Mouse (Mus musculus): ENCODE measurements at regions not wholly inside any gene's neighbourhood (a gene's known extent, or its start where the extent isn't known, plus 50 kb on each side); places are given as distances from the start of the nearest gene placed in this dataset.
"Not testable (repeated sequence)": the region's sequence is repeated elsewhere in the genome, so short reads cannot be mapped to it uniquely, and the experiment has no call there.

GRCm38 (mm10) chrX:162359767-162360545 is 200.4 kb upstream of the Nhs start:
- DNase-seq (ENCODE audit: low spot score) = no peak

GRCm38 (mm10) chrX:162348341-162348740 is 188.8 kb upstream of the Nhs start:
- peak; percentile 28 for DNase-seq (ENCODE audit: low spot score)

- DNase-seq (ENCODE audit: low spot score) = no peak
Observed at GRCm38 (mm10) chrX:162347886-162348285, 188.4 kb upstream of the Nhs start.

- DNase-seq (ENCODE audit: low spot score) = no peak
Observed at GRCm38 (mm10) chrX:162345497-162346143, 186.1 kb upstream of the Nhs start.

GRCm38 (mm10) chrX:162332121-162332520 is 172.6 kb upstream of the Nhs start:
- no peak for DNase-seq (ENCODE audit: low spot score)

GRCm38 (mm10) chrX:162307646-162308045 is 148.1 kb upstream of the Nhs start:
- DNase-seq (ENCODE audit: low spot score) = no peak

GRCm38 (mm10) chrX:162304145-162304544 is 144.6 kb upstream of the Nhs start:
- DNase-seq (ENCODE audit: low spot score) = no peak

GRCm38 (mm10) chrX:162302788-162303187 is 143.3 kb upstream of the Nhs start:
- no peak for DNase-seq (ENCODE audit: low spot score)

GRCm38 (mm10) chrX:162291234-162291633 is 131.7 kb upstream of the Nhs start:
- DNase-seq (ENCODE audit: low spot score) = no peak

GRCm38 (mm10) chrX:162286155-162286554 is 126.6 kb upstream of the Nhs start:
- not testable (repeated sequence) for DNase-seq (ENCODE audit: low spot score)

GRCm38 (mm10) chrX:162284252-162284651 is 124.7 kb upstream of the Nhs start:
- no peak for DNase-seq (ENCODE audit: low spot score)

- DNase-seq (ENCODE audit: low spot score) = no peak
Observed at GRCm38 (mm10) chrX:162282690-162283089, 123.2 kb upstream of the Nhs start.

- peak; percentile 83 for DNase-seq (ENCODE audit: low spot score)
Observed at GRCm38 (mm10) chrX:162278834-162279708, 119.5 kb upstream of the Nhs start.

GRCm38 (mm10) chrX:162274581-162274980 is 115.1 kb upstream of the Nhs start:
- no peak for DNase-seq (ENCODE audit: low spot score)

- no peak for DNase-seq (ENCODE audit: low spot score)
Observed at GRCm38 (mm10) chrX:162271189-162271588, 111.7 kb upstream of the Nhs start.

- no peak for DNase-seq (ENCODE audit: low spot score)
Observed at GRCm38 (mm10) chrX:162268918-162269317, 109.4 kb upstream of the Nhs start.

GRCm38 (mm10) chrX:162268112-162268511 is 108.6 kb upstream of the Nhs start:
- DNase-seq (ENCODE audit: low spot score) = no peak

GRCm38 (mm10) chrX:162267679-162268078 is 108.1 kb upstream of the Nhs start:
- DNase-seq (ENCODE audit: low spot score) = peak; percentile 69

- DNase-seq (ENCODE audit: low spot score) = peak; percentile 50
Observed at GRCm38 (mm10) chrX:162266769-162267168, 107.2 kb upstream of the Nhs start.

GRCm38 (mm10) chrX:162257398-162257797 is 97.9 kb upstream of the Nhs start:
- DNase-seq (ENCODE audit: low spot score) = no peak

GRCm38 (mm10) chrX:162255873-162256272 is 96.3 kb upstream of the Nhs start:
- DNase-seq (ENCODE audit: low spot score) = no peak

GRCm38 (mm10) chrX:162241291-162241690 is 81.8 kb upstream of the Nhs start:
- no peak for DNase-seq (ENCODE audit: low spot score)

- DNase-seq (ENCODE audit: low spot score) = no peak
Observed at GRCm38 (mm10) chrX:162235552-162235951, 76.0 kb upstream of the Nhs start.
